Mouse (Mus musculus) v-Abl transformed pro-B cells (cell line): ENCODE results near the gene Zscan10.

Experiments used
- in situ Hi-C, 2 experiments: fragments of 400-800 bp; cut with MboI; formaldehyde crosslinking; loops; one replicate each; pipeline ENCODE4 v1.15.1; 2025; ENCODE audit not compliant: unreplicated experiment in 2 of 2

The Zscan10 gene

GRCm38 (mm10) chr17:23630195-23631020, 29.8 kb downstream of the Zscan10 start:
- in situ Hi-C loops = no loop called here

GRCm38 (mm10) chr17:23631241-23631640, 30.6 kb downstream of the Zscan10 start:
- in situ Hi-C loops = no loop called here

- in situ Hi-C loops = no loop called here
Observed at GRCm38 (mm10) chr17:23644613-23645495, 44.2 kb downstream of the Zscan10 start, which contains the start of gene Mmp25. Gene Mmp25 (minus strand): TSS chr17:23645277.

GRCm38 (mm10) chr17:23645894-23646293, 45.2 kb downstream of the Zscan10 start:
- in situ Hi-C loops = no loop called here

- in situ Hi-C loops = no loop called here
Observed at GRCm38 (mm10) chr17:23651363-23651762, 50.7 kb downstream of the Zscan10 start.

GRCm38 (mm10) chr17:23653324-23653723, 52.7 kb downstream of the Zscan10 start:
- in situ Hi-C loops = no loop called here

- in situ Hi-C loops = no loop called here
Observed at GRCm38 (mm10) chr17:23654001-23654400, 53.3 kb downstream of the Zscan10 start.

- in situ Hi-C loops = no loop called here
Observed at GRCm38 (mm10) chr17:23654410-23654809, 53.8 kb downstream of the Zscan10 start.

- in situ Hi-C loops = no loop called here
Observed at GRCm38 (mm10) chr17:23658450-23658849, 57.8 kb downstream of the Zscan10 start.

- in situ Hi-C loops = loop anchor here in 1 of 2 experiments (5.0 kb wide), 1 partner anchor 47 kb away; no protein-coding TSS in a partner anchor
Observed at GRCm38 (mm10) chr17:23660117-23660875, 59.6 kb downstream of the Zscan10 start, which contains the start of gene Bicdl2. Gene Bicdl2 (plus strand): TSS chr17:23660506.
